Mouse (Mus musculus): Measurements from ENCODE around the gene Cryzl1. TPM values are rescaled to one million over a fixed set of nuclear protein-coding genes. Genes with fewer than 3 reads are reported as not detected.

Cryzl1 gene
- total and polyA plus RNA-seq, 3 experiments = 5.1 to 171 (median 148) TPM

DNA sequence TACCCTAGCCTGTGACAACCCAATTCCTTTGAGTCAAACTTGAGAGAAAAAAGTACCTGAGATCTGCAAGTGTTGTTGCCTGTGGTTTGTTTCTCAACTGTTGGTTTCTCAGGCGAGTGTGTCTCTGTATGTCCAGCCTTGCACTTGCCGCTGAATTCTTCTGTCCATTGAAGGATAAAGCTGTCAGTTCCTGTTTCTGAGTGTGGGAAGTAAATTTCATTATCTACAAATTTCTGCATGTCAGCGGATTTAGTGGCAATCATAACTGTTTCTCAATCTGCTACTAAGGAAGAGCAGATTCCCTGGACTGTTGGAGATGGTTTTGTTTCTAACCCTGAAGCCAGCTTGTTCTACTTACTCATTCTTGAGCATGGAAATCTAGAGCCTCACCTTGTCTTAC, 33.0 kb upstream of the Cryzl1 start:
- no peak overlapping the region for H3K4me3 ChIP-seq (ENCODE audit: low read depth, low read length)
- DNase-seq (ENCODE audit: low spot score) = no peak

DNA sequence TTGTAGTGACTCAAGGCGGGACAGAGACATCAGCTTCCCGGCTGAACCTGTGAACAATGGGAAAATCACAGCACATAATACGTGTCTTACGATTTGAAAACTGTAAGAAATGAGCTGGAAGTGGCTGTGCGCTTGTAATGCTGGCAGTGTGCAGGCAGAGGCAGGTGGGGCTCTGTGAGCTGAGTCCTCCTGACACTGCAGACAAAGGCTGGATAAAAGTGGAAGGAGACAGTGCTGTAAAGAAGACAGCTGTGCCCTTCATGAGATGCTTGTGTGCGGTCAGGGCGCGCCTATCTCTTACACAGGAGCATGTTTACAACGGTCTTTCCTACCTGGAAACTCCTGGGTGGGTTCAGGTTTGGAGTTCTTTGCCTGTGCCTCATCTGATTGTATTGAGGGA, 32.4 kb upstream of the Cryzl1 start:
- peaks cover 7% of the 10 kb centered on the region for H3K36me3 ChIP-seq (replicated peaks)
- peaks cover 19% of the 10 kb centered on the region for H3K4me1 ChIP-seq (ENCODE audit: insufficient read depth, low read depth, low read length)
- ATAC-seq (ENCODE audit: extremely low read depth, insufficient number of reproducible peaks, low FRiP score, poor library complexity, severe bottlenecking) = no peak
- no peak for TF ChIP-seq GATA1 (IDR thresholded peaks at IDR 0.05; ENCODE audit: borderline replicate concordance, low read length)
- TF ChIP-seq GATA2 (IDR thresholded peaks at IDR 0.05; ENCODE audit: borderline replicate concordance, low read depth, low read length) = no peak
- no peak for TF ChIP-seq TAL1 (conservative IDR thresholded peaks at IDR 0.05; ENCODE audit: low read depth, low read length)
- no peak for TF ChIP-seq POLR2AphosphoS5 (IDR thresholded peaks at IDR 0.05; ENCODE audit: insufficient replicate concordance, low read depth, low read length)
- TF ChIP-seq CTCF (IDR thresholded peaks at IDR 0.05; ENCODE audit: low read depth, low read length) = no peak
- no peak overlapping the region for H3K4me3 ChIP-seq (ENCODE audit: low read depth, low read length)
- peaks cover 3% of the 10 kb centered on the region for H3K27me3 ChIP-seq (ENCODE audit: insufficient read depth, low read length)
- no peaks in the 10 kb centered on the region for H3K9me3 ChIP-seq (replicated peaks)
- DNase-seq (ENCODE audit: low spot score) = no peak

More for the DNA sequence above, 33.0 kb upstream of the Cryzl1 start:
- Histone ChIP-seq H3K27me3 (ENCODE audit: insufficient read depth, low read length) (peaks cover 3% of the 10 kb centered on the region), H3K4me1 (ENCODE audit: insufficient read depth, low read depth, low read length) (peaks cover 25% of the 10 kb centered on the region), H3K9me3 (replicated peaks) (no peaks in the 10 kb centered on the region), H3K36me3 (replicated peaks) (peaks cover 5% of the 10 kb centered on the region)
- no peak for TF ChIP-seq CTCF (IDR thresholded peaks at IDR 0.05; ENCODE audit: low read depth, low read length)
- TF ChIP-seq TAL1 (conservative IDR thresholded peaks at IDR 0.05; ENCODE audit: low read depth, low read length) = no peak
- no peak for TF ChIP-seq POLR2AphosphoS5 (IDR thresholded peaks at IDR 0.05; ENCODE audit: insufficient replicate concordance, low read depth, low read length)
- TF ChIP-seq GATA2 (IDR thresholded peaks at IDR 0.05; ENCODE audit: borderline replicate concordance, low read depth, low read length) = no peak
- TF ChIP-seq GATA1 (IDR thresholded peaks at IDR 0.05; ENCODE audit: borderline replicate concordance, low read length) = no peak
- ATAC-seq (ENCODE audit: extremely low read depth, insufficient number of reproducible peaks, low FRiP score, poor library complexity, severe bottlenecking) = no peak

DNA sequence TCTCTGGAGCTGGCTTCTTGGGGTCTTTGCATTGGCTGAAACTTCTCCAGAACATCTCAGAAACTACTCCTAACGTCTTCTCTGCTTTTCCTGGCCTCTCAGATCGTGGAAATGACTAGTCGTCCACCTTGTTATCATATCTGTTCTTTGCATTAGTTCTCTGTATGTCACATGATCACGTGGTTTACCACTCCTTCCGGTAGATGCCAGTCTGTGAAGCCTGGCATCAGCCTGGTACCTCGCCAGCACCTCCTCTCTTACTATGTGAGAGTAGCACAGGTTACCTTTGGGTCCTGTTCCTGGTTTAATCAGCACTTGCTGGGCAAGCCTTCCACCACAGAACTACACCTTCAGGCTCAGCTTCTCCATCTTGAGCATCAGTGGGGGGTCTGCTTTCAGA, 26.2 kb upstream of the Cryzl1 start:
- Histone ChIP-seq H3K4me3 (ENCODE audit: low read depth, low read length) (no peak overlapping the region), H3K27me3 (ENCODE audit: insufficient read depth, low read length) (no peaks in the 10 kb centered on the region)
- no peak for DNase-seq (ENCODE audit: low spot score)

DNA sequence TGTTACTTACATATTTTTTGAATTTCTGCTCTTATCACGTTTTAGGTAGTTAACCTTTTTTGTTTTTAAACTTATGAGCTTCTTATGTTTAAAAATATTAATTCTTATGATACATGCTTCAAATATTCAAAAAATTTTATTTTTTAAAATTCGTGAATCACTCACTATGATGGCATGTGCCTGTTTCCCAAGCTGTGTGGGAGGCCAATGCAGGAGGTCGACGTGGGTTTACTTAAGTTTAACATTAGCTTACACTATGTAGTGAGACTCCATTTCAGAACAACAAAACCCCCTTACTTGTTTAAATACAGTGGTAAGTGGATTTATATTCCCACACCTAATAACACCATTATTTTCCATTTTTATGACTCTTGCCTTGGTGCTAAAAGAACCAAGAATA, 24.8 kb upstream of the Cryzl1 start:
- ATAC-seq (ENCODE audit: extremely low read depth, insufficient number of reproducible peaks, low FRiP score, poor library complexity, severe bottlenecking) (no peak), DNase-seq (ENCODE audit: low spot score) (no peak)
- Histone ChIP-seq H3K27me3 (ENCODE audit: insufficient read depth, low read length) (no peaks in the 10 kb centered on the region), H3K9me3 (replicated peaks) (no peaks in the 10 kb centered on the region), H3K4me3 (ENCODE audit: low read depth, low read length) (no peak overlapping the region), H3K4me1 (ENCODE audit: insufficient read depth, low read depth, low read length) (peaks cover 9% of the 10 kb centered on the region; the same call in 1 of the 2 replicates), H3K36me3 (replicated peaks) (peaks cover 7% of the 10 kb centered on the region)
- TF ChIP-seq GATA1 (IDR thresholded peaks at IDR 0.05; ENCODE audit: borderline replicate concordance, low read length) (no peak), GATA2 (IDR thresholded peaks at IDR 0.05; ENCODE audit: borderline replicate concordance, low read depth, low read length) (no peak), POLR2AphosphoS5 (IDR thresholded peaks at IDR 0.05; ENCODE audit: insufficient replicate concordance, low read depth, low read length) (no peak), TAL1 (conservative IDR thresholded peaks at IDR 0.05; ENCODE audit: low read depth, low read length) (no peak), CTCF (IDR thresholded peaks at IDR 0.05; ENCODE audit: low read depth, low read length) (no peak)

More for the DNA sequence above, 26.2 kb upstream of the Cryzl1 start:
- Histone ChIP-seq H3K36me3 (replicated peaks) (peaks cover 7% of the 10 kb centered on the region), H3K9me3 (replicated peaks) (no peaks in the 10 kb centered on the region), H3K4me1 (ENCODE audit: insufficient read depth, low read depth, low read length) (peaks cover 9% of the 10 kb centered on the region; the same call in 1 of the 2 replicates)
- no peak for TF ChIP-seq GATA1 (IDR thresholded peaks at IDR 0.05; ENCODE audit: borderline replicate concordance, low read length)
- no peak for TF ChIP-seq GATA2 (IDR thresholded peaks at IDR 0.05; ENCODE audit: borderline replicate concordance, low read depth, low read length)
- TF ChIP-seq TAL1 (conservative IDR thresholded peaks at IDR 0.05; ENCODE audit: low read depth, low read length) = no peak
- no peak for TF ChIP-seq CTCF (IDR thresholded peaks at IDR 0.05; ENCODE audit: low read depth, low read length)
- no peak for TF ChIP-seq POLR2AphosphoS5 (IDR thresholded peaks at IDR 0.05; ENCODE audit: insufficient replicate concordance, low read depth, low read length)
- ATAC-seq (ENCODE audit: extremely low read depth, insufficient number of reproducible peaks, low FRiP score, poor library complexity, severe bottlenecking) = no peak

DNA sequence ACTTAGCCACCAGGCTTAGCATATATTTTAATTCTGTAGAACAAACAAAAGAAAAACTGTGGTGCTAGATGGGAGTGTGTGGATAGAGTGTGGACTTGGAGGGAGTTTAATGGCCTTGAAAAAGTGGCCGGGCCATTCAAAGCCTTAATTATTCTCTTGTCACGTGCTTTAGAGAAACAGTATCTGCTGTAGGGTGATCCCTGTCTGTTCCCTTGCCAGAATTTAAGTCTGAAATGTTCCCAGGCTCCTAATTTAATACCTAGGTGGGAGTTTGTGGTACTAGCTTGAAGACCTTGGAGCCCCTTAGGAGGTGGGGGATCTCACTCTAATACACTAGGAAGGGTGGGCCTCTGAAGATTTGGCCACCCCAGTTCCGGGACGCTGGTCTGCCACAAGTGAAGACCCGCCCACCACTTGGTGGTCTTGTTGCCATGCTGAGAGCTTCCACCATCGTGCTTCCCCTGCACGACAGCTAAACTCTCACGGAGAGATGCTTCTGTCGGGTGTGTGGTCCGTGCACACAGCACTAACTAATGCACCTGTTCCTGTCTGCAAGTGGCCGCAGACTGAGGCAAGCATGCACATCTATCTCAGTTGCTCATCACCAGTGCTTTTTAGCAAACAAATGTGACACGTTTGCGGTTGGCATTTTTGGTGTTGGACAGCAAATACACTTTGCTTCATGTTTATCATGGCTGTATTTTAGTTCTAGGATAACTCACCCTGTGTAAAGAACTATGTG, 23.0 kb upstream of the Cryzl1 start:
- TF ChIP-seq POLR2AphosphoS5 (IDR thresholded peaks at IDR 0.05; ENCODE audit: insufficient replicate concordance, low read depth, low read length) = no peak
- TF ChIP-seq CTCF (IDR thresholded peaks at IDR 0.05; ENCODE audit: low read depth, low read length) = no peak
- TF ChIP-seq GATA2 (IDR thresholded peaks at IDR 0.05; ENCODE audit: borderline replicate concordance, low read depth, low read length) = no peak
- no peak for TF ChIP-seq TAL1 (conservative IDR thresholded peaks at IDR 0.05; ENCODE audit: low read depth, low read length)
- TF ChIP-seq GATA1 (IDR thresholded peaks at IDR 0.05; ENCODE audit: borderline replicate concordance, low read length) = no peak
- H3K4me1 ChIP-seq (ENCODE audit: insufficient read depth, low read depth, low read length) = peaks cover 9% of the 10 kb centered on the region; the same call in 1 of the 2 replicates

DNA sequence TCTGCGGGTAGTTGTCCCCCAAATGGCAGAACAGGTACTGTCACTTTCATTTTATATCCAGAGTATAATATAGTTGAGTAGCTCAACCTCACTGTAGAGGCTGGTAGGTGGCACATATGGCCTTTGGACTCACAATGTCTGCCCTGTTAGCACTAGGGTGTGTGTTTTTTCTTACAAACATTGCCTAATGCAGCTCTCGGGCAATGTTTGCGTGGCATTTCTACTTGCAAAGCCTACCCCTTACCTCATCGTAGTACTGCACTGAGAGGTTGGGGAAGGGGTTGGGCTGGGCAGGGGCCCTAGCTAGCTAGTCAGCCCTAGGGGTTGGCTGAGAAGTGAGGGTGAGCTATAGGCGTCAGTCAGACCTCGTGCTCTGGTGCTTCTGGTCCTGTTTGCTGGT, 18.8 kb upstream of the Cryzl1 start:
- TF ChIP-seq GATA1 (IDR thresholded peaks at IDR 0.05; ENCODE audit: borderline replicate concordance, low read length) (no peak), POLR2AphosphoS5 (IDR thresholded peaks at IDR 0.05; ENCODE audit: insufficient replicate concordance, low read depth, low read length) (no peak), GATA2 (IDR thresholded peaks at IDR 0.05; ENCODE audit: borderline replicate concordance, low read depth, low read length) (no peak), TAL1 (conservative IDR thresholded peaks at IDR 0.05; ENCODE audit: low read depth, low read length) (no peak), CTCF (IDR thresholded peaks at IDR 0.05; ENCODE audit: low read depth, low read length) (no peak)
- Histone ChIP-seq H3K36me3 (replicated peaks) (peaks cover 2% of the 10 kb centered on the region), H3K4me1 (ENCODE audit: insufficient read depth, low read depth, low read length) (no peaks in the 10 kb centered on the region), H3K27me3 (ENCODE audit: insufficient read depth, low read length) (no peaks in the 10 kb centered on the region), H3K4me3 (ENCODE audit: low read depth, low read length) (no peak overlapping the region), H3K9me3 (replicated peaks) (no peaks in the 10 kb centered on the region)
- ATAC-seq (ENCODE audit: extremely low read depth, insufficient number of reproducible peaks, low FRiP score, poor library complexity, severe bottlenecking) (no peak), DNase-seq (ENCODE audit: low spot score) (no peak)

More for the DNA sequence above, 23.0 kb upstream of the Cryzl1 start:
- DNase-seq (ENCODE audit: low spot score) = no peak
- Histone ChIP-seq H3K4me3 (ENCODE audit: low read depth, low read length) (no peak overlapping the region), H3K9me3 (replicated peaks) (no peaks in the 10 kb centered on the region), H3K36me3 (replicated peaks) (peaks cover 5% of the 10 kb centered on the region), H3K27me3 (ENCODE audit: insufficient read depth, low read length) (no peaks in the 10 kb centered on the region)
- no peak for ATAC-seq (ENCODE audit: extremely low read depth, insufficient number of reproducible peaks, low FRiP score, poor library complexity, severe bottlenecking)
